Mouse (Mus musculus) forelimb bud, embryonic 11.5 days (tissue): ENCODE measurements at regions not wholly inside any gene's neighbourhood (a gene's known extent, or its start where the extent isn't known, plus 50 kb on each side); places are given as distances from the start of the nearest gene placed in this dataset.
A peak's percentile ranks its signal among the peaks of the same experiment; 100 is the strongest.

Experiments
- DNase-seq: peaks from one replicate; pipeline ENCODE4 v3.0.0-alpha.2; 2012; ENCODE audit warnings: low read depth, low spot score

DNA sequence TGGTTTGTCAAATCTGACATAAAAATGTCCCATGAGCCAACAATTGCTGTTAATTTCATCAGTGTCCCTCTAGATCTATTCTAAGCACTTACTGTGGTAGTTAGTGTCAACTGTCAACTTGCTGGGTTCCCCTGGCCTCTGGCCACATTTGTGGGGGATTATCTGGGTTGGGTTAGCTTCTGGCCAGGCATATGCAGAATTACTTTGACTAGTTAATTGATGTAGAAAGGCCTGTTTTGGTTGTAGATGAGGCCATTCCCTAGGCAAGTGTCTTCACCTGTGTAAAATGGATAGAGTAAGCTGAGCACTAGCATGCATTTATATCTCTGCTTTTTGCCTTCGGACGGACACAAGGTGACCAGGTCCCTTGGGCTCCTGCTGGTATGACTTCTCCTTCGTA is 283.9 kb downstream of the 1810013L24Rik start:
- no peak for DNase-seq

- DNase-seq = peak; percentile 31
Measured at GRCm38 (mm10) chr16:9115548-9115947, 285.6 kb downstream of the 1810013L24Rik start.

DNA sequence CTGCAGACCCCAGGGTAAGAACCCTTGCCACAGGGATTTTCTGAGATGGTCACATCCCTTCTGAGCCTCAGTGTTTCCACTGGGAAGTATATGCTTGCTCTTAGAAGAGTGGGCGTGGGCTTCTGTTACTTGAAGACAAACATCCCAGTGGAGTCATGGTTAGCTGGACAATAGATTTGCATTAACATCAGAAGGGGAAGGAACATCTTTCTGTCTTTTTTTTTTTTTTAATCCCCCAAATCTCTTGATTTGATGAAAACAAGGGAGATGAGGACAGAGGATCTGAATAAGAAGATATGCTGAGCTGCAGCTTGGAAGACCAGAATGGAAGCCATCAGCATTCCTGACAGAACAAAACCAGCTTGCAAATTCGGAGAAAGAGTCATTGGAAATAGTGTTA is 291.7 kb downstream of the 1810013L24Rik start:
- no peak for DNase-seq

- DNase-seq = no peak
Measured at GRCm38 (mm10) chr16:9132113-9132512, 302.2 kb downstream of the 1810013L24Rik start.

GRCm38 (mm10) chr16:9132778-9133177 is 302.9 kb downstream of the 1810013L24Rik start:
- no peak for DNase-seq

GRCm38 (mm10) chr16:9135377-9135776 is 305.5 kb downstream of the 1810013L24Rik start:
- DNase-seq = no peak

DNA sequence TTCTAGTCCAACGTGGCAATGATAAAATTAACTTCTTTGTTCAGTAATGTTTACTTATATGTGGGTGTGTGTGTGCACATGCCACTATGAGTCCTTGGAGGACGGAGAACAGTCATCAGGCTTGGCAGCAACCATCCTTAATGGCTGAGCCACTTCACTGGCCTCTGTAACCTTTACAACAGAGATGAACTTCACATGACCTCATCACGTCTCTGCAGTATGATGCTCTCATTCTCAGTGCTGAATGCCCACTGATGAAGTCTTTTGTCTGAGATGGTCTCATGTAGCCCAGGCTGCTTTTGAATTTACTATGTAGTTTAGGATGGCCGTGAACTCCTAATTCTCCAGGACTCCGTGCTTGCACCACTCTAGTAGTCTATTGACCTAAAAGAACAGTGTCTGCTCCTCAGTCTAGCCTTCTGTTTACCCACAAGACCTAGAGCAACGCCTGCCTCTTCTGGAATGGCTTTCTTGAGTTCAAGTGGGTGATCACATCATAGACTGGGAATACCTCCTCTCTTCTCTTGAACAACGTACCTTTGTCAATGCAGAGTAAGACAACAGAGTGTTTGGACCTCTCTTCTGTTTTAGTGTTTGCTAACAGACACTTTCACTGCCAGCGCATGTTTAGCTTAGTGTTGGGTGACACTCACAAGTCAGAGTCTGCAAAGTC is 308.8 kb downstream of the 1810013L24Rik start:
- no peak for DNase-seq

- no peak for DNase-seq
Measured at GRCm38 (mm10) chr16:9139405-9139804, 309.5 kb downstream of the 1810013L24Rik start.

DNA sequence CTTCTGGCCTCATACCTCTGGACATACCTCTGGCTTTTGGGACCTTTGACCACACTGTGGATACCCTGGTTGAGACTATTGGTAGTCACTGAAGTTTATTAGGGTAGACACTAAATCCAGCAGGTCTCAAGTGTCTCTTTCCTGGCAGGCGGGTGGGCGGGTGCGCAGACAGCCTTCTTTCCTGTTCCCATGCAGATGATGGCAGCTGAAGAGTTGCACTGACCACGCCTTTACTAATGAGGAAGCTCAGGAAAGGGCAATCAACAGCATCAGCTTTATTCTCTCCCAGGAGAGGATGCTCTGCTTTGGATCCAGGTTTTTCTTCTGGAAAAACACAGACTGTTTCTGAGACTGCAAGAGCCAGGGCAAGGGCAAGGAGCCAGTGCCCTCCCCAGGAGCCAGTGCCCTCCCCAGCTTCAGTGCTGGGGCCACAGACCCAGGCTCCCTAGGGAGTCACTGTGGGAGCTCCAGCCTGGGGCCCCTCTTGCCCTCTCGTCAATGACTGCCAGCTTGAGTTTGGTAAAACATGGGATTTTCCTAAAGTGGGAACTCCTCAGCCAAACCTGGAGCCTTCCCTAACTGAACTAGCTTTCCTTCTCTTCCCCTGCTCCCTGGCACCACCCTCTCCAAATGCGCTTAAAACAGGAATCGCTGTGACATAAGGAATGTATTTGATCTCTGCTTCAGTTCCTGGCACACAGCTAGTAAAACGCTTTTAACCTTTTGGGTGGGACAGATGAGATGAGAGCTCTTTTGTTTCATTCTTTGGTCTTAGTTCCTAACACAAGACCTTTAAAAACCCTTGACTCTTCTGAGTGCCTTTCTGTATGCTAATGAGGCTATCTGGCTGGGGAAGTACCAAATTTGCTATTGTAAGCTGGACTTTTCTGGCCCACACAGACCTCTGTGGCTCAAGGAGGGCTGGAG is 319.6 kb downstream of the 1810013L24Rik start:
- DNase-seq = no peak

- no peak for DNase-seq
Measured at GRCm38 (mm10) chr16:9151936-9152335, 322.0 kb downstream of the 1810013L24Rik start.

- DNase-seq = no peak
Measured at GRCm38 (mm10) chr16:9153501-9153900, 323.6 kb downstream of the 1810013L24Rik start.

DNA sequence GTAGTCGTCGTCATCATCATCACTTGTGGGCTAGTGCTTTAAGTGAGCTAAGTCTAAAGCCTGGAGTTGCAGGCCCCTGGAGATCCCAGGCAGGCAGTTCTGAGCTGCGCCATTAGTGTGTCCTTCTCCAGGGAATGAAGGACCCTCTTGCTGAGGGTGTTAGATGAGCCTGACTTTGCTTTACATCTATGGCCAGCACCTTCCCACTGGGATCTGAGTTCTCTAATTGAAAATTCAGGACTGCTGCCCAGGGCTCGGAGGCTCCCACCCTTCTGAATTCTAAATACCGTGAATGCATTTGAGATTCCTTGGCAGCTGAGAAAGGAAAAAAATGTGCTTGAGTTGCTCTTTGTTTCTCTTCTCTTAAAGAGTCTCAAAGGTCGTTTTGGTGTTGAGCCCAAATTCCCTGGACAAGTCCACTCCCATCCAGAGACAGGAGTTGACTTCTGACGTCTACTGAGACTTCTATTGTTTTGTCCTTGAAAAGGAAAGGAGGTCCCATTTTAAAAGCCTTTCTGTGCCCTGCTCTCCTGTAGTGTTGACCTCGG is 335.9 kb downstream of the 1810013L24Rik start:
- no peak for DNase-seq

DNA sequence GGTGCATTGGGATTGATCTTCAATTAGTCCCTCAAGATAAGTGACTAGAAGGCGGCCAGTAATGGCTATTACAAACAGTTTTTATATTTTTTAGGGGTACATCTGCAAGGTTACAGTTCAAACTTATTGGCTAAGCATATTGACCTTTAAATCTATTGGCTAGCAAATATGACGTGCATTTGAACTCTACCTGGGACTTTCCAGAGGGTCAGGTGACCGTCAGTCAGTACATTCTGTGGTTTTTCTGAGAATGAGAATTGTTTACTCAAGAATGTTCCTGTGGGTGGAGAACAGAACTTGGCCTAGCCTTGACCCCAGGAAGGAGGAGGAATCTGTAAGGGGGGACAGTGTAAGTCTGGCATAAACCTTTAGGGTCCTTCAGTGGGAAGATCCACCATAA is 346.5 kb downstream of the 1810013L24Rik start:
- no peak for DNase-seq

- no peak for DNase-seq
Measured at GRCm38 (mm10) chr16:9195821-9196220, 365.9 kb downstream of the 1810013L24Rik start.

DNA sequence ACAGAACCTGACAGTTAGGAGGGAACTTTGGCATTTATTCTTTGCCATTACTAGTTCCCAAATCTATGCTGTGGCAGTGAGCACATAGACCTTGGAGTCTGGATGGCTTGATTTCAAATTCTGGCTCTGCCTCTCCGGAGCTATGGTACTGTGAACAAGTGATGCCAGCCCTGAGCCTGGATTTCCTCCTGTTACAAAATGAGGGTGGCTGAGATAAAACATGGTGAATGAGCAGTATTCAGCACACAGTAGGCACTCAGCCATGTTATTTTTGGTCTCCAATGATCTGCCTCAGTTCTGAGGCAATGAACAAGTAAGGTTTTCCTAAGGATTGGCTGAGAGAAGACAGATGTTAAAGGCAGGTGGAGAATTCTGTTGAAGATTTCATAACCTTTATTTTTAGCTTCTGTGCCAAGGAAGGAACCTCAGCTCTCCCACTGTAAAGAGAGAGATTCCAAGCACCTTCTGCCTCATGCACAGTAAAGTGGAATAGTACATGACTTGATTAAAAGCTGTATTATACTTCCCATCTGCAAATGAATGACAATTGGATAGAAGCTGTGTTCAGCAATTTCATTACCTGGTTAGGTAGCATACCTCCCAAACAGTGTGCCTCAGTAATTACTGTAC is 369.1 kb downstream of the 1810013L24Rik start:
- no peak for DNase-seq

DNA sequence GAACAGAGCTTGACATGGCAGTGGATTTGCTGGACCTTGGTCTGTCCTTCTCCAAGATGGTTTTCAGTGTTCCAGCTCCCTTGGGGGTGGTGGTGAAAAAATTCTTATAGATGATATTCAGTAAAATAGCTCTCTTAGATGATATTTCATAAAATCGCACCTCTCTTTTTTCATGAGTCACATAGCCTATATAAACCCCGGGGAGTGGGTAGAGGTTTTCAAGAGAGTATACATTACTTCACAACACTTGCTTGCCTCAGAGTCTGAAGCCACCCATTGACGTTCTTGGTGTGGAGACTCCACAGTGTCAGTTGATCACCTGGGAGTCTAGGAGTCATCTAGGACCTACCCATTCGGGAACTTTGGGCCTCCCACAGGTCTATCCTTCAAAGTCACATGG is 378.7 kb downstream of the 1810013L24Rik start:
- DNase-seq = no peak

- DNase-seq = no peak
Measured at GRCm38 (mm10) chr16:9211485-9211884, 381.6 kb downstream of the 1810013L24Rik start.

GRCm38 (mm10) chr16:9215131-9215530 is 385.2 kb downstream of the 1810013L24Rik start:
- peak; percentile 46 for DNase-seq

DNA sequence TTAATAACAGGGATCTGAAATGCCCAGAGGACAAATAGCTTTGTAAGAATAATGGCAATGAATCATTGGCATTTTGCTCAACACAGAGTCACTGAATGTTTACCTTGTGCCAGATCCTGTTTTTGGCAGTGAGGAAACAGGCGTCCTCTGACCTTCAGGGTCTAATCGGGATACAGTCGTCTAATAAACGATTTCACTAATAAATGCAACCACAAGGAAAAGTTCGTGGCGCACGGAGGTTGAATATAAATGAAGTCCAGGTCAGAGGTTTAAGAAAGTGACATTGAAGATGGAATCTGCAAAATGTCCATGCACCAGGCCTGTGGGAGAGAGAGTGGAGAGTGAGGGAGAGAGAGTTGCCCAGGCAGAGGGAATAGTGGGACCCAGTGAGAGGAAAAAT is 387.5 kb downstream of the 1810013L24Rik start:
- DNase-seq = no peak

- DNase-seq = no peak
Measured at GRCm38 (mm10) chr16:9230178-9230577, 400.3 kb downstream of the 1810013L24Rik start.

DNA sequence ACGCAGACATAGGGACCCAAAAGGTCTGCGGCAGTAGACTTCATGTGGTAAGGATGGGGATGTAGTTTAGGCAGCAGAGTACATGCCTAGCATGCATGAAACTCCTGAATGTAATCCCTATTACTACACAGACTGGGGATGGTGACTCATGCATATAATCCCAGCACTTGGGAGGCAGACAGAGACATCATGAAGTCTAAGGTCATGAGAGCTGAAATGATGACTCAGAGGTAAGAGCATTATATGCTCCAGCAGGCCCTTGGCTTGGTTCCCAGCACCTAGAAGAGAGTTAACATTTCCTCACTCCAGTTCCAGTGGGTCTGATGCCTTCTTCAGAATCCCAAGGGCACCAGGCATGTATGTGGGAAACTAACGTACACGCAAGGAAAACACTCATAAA is 412.2 kb downstream of the 1810013L24Rik start:
- no peak for DNase-seq

- peak; percentile 49 for DNase-seq
Measured at GRCm38 (mm10) chr16:9247198-9247597, 417.3 kb downstream of the 1810013L24Rik start.
